Mouse (Mus musculus) lung, postnatal 14 days (tissue): ENCODE results near the gene Smad3.

Experiments used
- DNase-seq: peaks from one replicate; pipeline ENCODE4 v3.0.0; 2021

The Smad3 gene

GRCm38 (mm10) chr9:63614018-63614985, 143.5 kb downstream of the Smad3 start:
- no peak for DNase-seq

- DNase-seq = no peak
Observed at GRCm38 (mm10) chr9:63613569-63613968, 144.2 kb downstream of the Smad3 start.

GRCm38 (mm10) chr9:63612565-63613515, 145.0 kb downstream of the Smad3 start:
- no peak for DNase-seq

GRCm38 (mm10) chr9:63611967-63612366, 145.8 kb downstream of the Smad3 start:
- DNase-seq = no peak

GRCm38 (mm10) chr9:63610841-63611366, 146.9 kb downstream of the Smad3 start:
- DNase-seq = peak; percentile 37

GRCm38 (mm10) chr9:63610231-63610630, 147.6 kb downstream of the Smad3 start:
- DNase-seq = no peak

GRCm38 (mm10) chr9:63609776-63610175, 148.0 kb downstream of the Smad3 start:
- no peak for DNase-seq

- DNase-seq = no peak
Observed at GRCm38 (mm10) chr9:63609246-63609645, 148.5 kb downstream of the Smad3 start.

- DNase-seq = no peak
Observed at GRCm38 (mm10) chr9:63608006-63608405, 149.8 kb downstream of the Smad3 start.

- no peak for DNase-seq
Observed at GRCm38 (mm10) chr9:63606594-63606993, 151.2 kb downstream of the Smad3 start.

- DNase-seq = no peak
Observed at GRCm38 (mm10) chr9:63603849-63604248, 153.9 kb downstream of the Smad3 start.

- DNase-seq = peak; percentile 97
Observed at GRCm38 (mm10) chr9:63602043-63602939, 155.5 kb downstream of the Smad3 start, which contains the start of the genes Iqch and Aagab. Iqch (minus strand) TSS chr9:63602493. Aagab (plus strand) TSS chr9:63602660.
